Mouse (Mus musculus) frontal cortex, adult (tissue): ENCODE data around the gene Zbtb20.

ENCODE experiments used
- ATAC-seq: cut with Nextera tagmentation; 2 replicates; pipeline ENCODE4 v1.9.2; 2017; ENCODE audit warnings: mild to moderate bottlenecking, moderate library complexity, mixed read lengths; ENCODE audit not compliant: low TSS enrichment

The Zbtb20 gene

GRCm38 (mm10) chr16:42875852-42875980 is at the start of gene Zbtb20:
TSS of gene Zbtb20 (plus strand) at chr16:42875881.
- no peak for ATAC-seq

- no peak for ATAC-seq
These were observed 39.7 kb upstream of the Zbtb20 start for GRCm38 (mm10) chr16:42835940-42836339.

GRCm38 (mm10) chr16:42836404-42837120 is 39.1 kb upstream of the Zbtb20 start:
- ATAC-seq: no peak

- ATAC-seq: no peak
These were observed 37.5 kb upstream of the Zbtb20 start for GRCm38 (mm10) chr16:42838226-42838625.

- ATAC-seq: no peak
These were observed 18.0 kb upstream of the Zbtb20 start for GRCm38 (mm10) chr16:42857564-42858183.

- ATAC-seq: no peak
These were observed 16.4 kb upstream of the Zbtb20 start for GRCm38 (mm10) chr16:42859251-42859650.

- ATAC-seq: no peak
These were observed 12.4 kb upstream of the Zbtb20 start for GRCm38 (mm10) chr16:42863231-42863630.

- no peak for ATAC-seq
These were observed 9.6 kb upstream of the Zbtb20 start for GRCm38 (mm10) chr16:42866061-42866460.

- no peak for ATAC-seq
These were observed 3.6 kb upstream of the Zbtb20 start for GRCm38 (mm10) chr16:42872101-42872500.

GRCm38 (mm10) chr16:42873942-42874341 is 1.7 kb upstream of the Zbtb20 start:
- no peak for ATAC-seq

- no peak for ATAC-seq
These were observed 1.2 kb upstream of the Zbtb20 start for GRCm38 (mm10) chr16:42874456-42874855.

GRCm38 (mm10) chr16:42874910-42875851 is 500 bp upstream of the Zbtb20 start:
- peak; percentile 93 for ATAC-seq

- ATAC-seq: peak; percentile 35
These were observed 630 bp downstream of the Zbtb20 start for GRCm38 (mm10) chr16:42876021-42877000.

GRCm38 (mm10) chr16:42880046-42880445 is 4.4 kb downstream of the Zbtb20 start:
- ATAC-seq: no peak

- no peak for ATAC-seq
These were observed 9.9 kb downstream of the Zbtb20 start for GRCm38 (mm10) chr16:42885538-42885937.

- no peak for ATAC-seq
These were observed 10.3 kb downstream of the Zbtb20 start for GRCm38 (mm10) chr16:42885964-42886363.

- 0 out of 2 replicates have a peak, but pooled peaks have one; percentile 57 for ATAC-seq
These were observed 21.5 kb downstream of the Zbtb20 start for GRCm38 (mm10) chr16:42897125-42897693.

- ATAC-seq: no peak
These were observed 24.6 kb downstream of the Zbtb20 start for GRCm38 (mm10) chr16:42900328-42900727.

- ATAC-seq: peak; percentile 27; the same call in 1 of the 2 replicates
These were observed 31.6 kb downstream of the Zbtb20 start for GRCm38 (mm10) chr16:42907283-42907701.

GRCm38 (mm10) chr16:42908381-42908780 is 32.7 kb downstream of the Zbtb20 start:
- ATAC-seq: no peak

GRCm38 (mm10) chr16:42908896-42909295 is 33.2 kb downstream of the Zbtb20 start:
- no peak for ATAC-seq
